Mouse (Mus musculus) kidney, postnatal 4 days (tissue): ENCODE measurements around the gene Aldh5a1.

ENCODE experiments used
- DNase-seq, 2 experiments: peaks; one replicate each; pipeline ENCODE4 v3.0.0; 2021; ENCODE audit warnings: mixed read lengths in 2 of 2

Gene Aldh5a1

DNA sequence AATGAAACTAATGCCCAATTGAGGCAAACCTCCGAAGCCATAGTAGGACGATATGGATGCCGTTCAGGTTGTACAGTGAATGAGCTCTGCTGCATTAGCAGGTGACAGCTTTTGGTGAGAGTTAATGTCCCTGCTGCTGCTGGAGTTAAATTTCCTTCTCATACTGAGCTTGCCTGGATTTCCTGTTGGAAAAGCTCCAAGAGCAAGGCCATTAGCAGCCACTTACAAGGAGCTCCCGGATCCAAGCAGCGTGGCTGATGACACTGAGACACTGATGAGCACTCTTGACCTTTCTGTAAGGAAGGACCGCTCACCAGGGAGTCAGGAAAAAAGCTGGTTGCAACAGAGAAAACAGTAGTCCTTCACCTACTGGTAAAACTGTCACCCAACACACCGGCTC lies 75.4 kb downstream of the Aldh5a1 start:
- DNase-seq = no peak

DNA sequence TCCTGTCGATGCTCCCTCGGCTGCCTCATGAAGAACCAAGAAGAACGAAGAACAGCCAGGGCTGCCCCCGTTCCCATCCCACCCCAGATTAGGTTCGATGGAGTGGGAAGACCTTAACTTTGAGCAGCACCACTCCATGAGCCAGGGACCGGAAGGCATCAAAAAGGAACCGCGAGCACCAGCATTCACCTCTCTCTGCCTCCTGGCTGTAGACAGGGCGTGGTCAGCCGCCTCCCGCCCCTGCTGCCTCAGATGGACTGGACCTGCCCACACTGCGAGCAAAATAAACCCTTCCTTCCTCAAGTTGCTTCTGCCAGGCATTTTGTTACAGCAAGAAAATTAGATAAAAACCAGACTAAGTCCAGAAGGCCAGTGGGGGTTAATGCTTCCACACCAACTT lies 76.4 kb downstream of the Aldh5a1 start:
- DNase-seq = no peak

DNA sequence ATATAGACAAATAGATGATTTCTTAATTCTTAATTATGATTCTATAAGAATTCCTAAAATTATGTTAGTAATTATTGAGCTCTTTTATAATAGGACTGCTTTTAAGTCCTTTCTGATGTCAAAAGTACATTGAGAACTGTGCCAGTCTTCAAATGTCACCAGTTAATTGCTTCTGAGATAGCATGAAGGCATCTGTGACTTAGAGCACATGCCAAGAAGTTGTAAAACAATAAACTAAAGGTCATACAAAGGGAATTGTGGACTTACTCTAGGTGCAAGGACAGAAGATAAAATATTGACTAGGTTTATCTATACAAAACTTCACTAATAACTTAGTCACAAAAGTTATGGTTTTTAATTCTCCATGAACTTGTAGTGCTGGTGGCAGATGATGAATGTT lies 78.3 kb downstream of the Aldh5a1 start:
- DNase-seq = no peak
